Mouse (Mus musculus) T-helper 1 cell (primary cell): ENCODE results near the gene Gm17577.

ENCODE experiments used
- in situ Hi-C: fragments of 300-600 bp; cut with MboI, MseI; formaldehyde crosslinking; loops from one replicate; pipeline ENCODE4 v1.15.1; 2025; ENCODE audit warnings: high pct_unique_total_duplicates

Gene Gm17577

GRCm38 (mm10) chrX:123246807-123247206 lies at the start of gene Gm17577:
TSS of gene Gm17577 (minus strand) at chrX:123246907.
- in situ Hi-C loops, result loop anchor here (25.0 kb wide), 2 partner anchors 160 to 665 kb away; no protein-coding TSS in a partner anchor

DNA sequence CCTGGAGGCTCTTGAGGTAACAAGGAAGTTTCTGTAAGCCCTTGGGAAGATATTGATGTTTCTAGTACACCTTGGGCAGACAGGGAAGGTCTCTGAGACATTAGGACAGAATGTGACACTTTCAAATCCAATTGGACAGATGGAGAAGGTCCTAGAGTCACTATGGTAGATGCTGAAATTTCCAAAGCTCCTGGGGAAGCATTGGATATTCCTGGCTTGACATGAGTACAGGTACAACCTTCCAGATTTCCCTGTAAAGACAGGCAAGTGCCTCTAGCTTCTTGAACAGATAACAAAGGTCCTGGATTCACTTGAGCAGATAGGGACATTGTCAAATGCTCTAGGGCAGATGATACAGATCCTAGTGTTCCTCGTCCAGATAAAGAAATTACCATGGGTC lies 24.3 kb downstream of the Gm17577 start, which contains the start of gene Srsx:
Gene Srsx, minus strand, starts transcription at position 101 of the 400 bp plus-strand sequence.
- in situ Hi-C loops, result loop anchor here (5.0 kb wide), 1 partner anchor 455 kb away; no protein-coding TSS in a partner anchor
